Mouse (Mus musculus) liver, embryonic 18 days (tissue): ENCODE measurements around the gene Upf2. TPM values are rescaled to one million over a fixed set of nuclear protein-coding genes. Genes with fewer than 3 reads are reported as not detected.

ENCODE experiments used
- polyA plus RNA-seq: library from polyadenylated mRNA; depleted of rRNA; stranded (reverse); fragments of >200 nt; gene quantifications from 2 replicates; pipeline ENCODE4 v1.2.3, GENCODE M21; 2012; rRNA removed

Gene Upf2
- 6.9 and 7.7 TPM in 2 replicates for polyA plus RNA-seq

GRCm38 (mm10) chr2:5950766-5951595 lies at the start of gene Upf2:
Gene Upf2 (plus strand): TSS chr2:5951469.

GRCm38 (mm10) chr2:5942416-5943032 lies 8.7 kb upstream of the Upf2 start, which contains the start of gene Dhtkd1:
Gene Dhtkd1 (minus strand): TSS chr2:5942792.

Other genes starting within 250 kb of the Upf2 start
- gene Camk1d, start 237.0 kb upstream of the Upf2 start, polyA plus RNA-seq = 1.9 and 2.0 TPM in 2 replicates
- gene Nudt5, start 106.5 kb upstream of the Upf2 start, polyA plus RNA-seq = 15.4 and 16.1 TPM in 2 replicates
- 100 and 104 TPM in 2 replicates for gene Cdc123, start 106.3 kb upstream of the Upf2 start, polyA plus RNA-seq
- gene Gm13199, start 88.5 kb upstream of the Upf2 start, polyA plus RNA-seq = 0.70 and 1.0 TPM in 2 replicates
- 21.2 and 24.2 TPM in 2 replicates for gene Sec61a2, start 56.0 kb upstream of the Upf2 start, polyA plus RNA-seq
- 8.0 and 10.0 TPM in 2 replicates for gene Dhtkd1, start 8.7 kb upstream of the Upf2 start, polyA plus RNA-seq
- gene Proser2, start 178.7 kb downstream of the Upf2 start, polyA plus RNA-seq = 6.2 and 7.7 TPM in 2 replicates